Mouse (Mus musculus): ENCODE measurements around the gene Olfr631.
"Not testable (repeated sequence)": the region's sequence is repeated elsewhere in the genome, so short reads cannot be mapped to it uniquely, and the experiment has no call there.

The Olfr631 gene

GRCm38 (mm10) chr7:103928525-103928924, at the start of gene Olfr631:
TSS of gene Olfr631 (plus strand) at chr7:103928825.
- DNase-seq (ENCODE audit: low read depth, low spot score), result no peak

DNA sequence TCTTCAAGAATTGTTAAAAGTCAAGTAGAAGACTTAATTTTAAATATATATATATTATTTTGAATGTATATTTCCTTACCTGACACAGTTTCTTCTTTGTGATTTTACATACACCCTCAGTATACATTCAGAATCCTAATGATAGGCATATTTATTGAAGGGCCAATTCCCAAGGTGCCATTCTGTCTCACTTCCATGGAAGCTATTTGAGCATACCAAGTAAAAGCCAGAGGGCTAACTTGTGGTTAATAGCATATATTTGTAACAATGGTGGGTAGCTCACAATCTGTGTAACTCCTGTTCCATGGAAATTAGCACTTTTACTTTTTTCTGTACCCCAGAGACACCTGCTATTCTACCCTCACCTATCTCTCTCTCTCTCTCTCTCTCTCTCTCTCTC, 42.5 kb upstream of the Olfr631 start, which contains the start of gene Olfr66:
Olfr66 (minus strand) TSS at position 101 of the 400 bp plus-strand sequence.
- no peak for DNase-seq (ENCODE audit: low read depth, low spot score)

- DNase-seq (ENCODE audit: low read depth, low spot score), result no peak
Observed at GRCm38 (mm10) chr7:103894385-103894784, 34.2 kb upstream of the Olfr631 start, which contains the start of gene Olfr64. TSS of gene Olfr64 (minus strand) at chr7:103894485.

- no peak for DNase-seq (ENCODE audit: low read depth, low spot score)
Observed at GRCm38 (mm10) chr7:103903187-103903586, 25.4 kb upstream of the Olfr631 start, which contains the start of gene Olfr65. TSS of gene Olfr65 (plus strand) at chr7:103903487.

DNA sequence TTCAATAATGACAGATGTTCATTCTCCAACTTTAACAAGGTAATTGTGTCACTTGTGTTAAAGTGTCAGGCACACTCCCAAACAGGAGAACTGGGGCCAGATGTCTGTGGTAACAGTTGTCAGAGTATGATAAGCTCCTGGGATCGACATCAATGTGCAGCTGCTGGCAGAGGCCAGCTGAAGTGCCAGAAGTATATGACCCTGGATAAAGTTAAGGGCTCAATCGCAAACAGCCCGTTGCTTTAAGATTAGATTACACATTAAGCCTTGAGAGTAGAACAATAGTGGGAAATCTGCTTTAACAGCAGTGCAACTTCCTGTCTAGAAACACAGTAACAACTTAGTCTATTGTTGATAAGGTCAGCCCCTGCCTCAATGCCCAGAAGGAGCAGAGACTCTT, 18.6 kb upstream of the Olfr631 start:
- DNase-seq (ENCODE audit: low read depth, low spot score), result peak; percentile 8

DNA sequence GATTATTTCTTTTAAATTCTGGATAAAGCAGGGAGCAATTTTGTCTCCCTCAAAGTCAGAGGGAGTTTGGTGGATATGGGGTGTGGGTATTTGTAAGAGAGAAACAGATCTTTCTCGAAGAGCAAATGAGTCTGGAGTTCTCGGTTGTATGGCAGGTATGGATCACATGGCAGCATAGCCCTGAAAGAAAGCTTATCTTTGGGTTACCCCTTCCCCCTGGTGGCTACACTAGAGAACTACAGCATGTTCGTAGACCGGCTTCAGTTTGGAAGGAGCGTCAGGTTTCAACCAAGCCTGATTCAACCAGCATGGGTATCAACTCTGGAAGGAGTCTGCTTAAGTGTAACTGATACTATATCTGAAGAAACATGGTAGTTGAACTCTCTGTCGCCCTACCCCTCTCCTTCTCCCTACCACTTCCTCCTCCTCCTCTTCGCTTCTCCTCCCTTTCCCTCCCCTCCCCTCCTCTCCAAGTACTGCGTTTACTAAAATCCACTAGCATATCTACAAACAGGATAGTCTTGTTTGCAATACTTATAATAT, 15.6 kb upstream of the Olfr631 start:
- peak; percentile 9 for DNase-seq (ENCODE audit: low read depth, low spot score)

DNA sequence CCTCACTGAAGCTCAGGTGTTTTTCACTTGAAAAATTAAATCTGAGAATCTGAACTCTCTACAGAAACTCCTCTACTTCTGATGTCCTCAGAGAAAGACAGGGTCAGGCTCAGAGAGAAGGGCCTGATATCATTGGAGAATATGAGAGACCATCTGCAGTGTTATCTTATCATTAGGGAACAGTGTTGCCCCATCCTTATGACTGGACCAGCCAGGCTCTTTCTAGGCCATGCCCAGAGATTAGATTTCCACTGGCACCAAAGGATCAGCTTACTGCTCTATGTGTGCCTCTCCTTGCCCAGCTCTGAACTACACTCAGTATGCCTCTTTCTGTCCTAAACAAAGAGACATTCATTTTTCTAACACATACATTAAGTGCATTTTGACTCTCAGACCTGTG, 13.3 kb upstream of the Olfr631 start:
- DNase-seq (ENCODE audit: low read depth, low spot score), result no peak

DNA sequence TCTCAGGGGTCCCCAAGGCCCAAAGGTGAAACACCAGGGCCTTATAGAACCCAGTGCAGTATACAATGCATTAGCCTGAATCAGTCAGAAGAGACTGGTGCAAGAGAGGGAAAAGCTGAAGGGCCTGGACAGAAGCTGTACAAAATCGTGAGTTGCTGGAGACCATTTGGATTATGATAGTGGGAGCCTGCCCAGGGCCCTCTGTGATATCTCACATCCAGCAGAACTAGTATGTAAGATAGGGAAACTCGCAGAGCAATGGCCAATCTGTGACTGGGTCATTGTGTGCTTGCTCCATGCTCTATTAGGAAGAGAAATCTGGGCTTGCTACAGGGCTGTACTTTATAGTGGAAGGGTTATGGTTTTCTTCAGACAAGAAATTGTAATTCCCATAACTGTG, 5.6 kb downstream of the Olfr631 start, which contains the start of gene Olfr632:
Olfr632 (plus strand) TSS at position 84 of the 400 bp plus-strand sequence.
- DNase-seq (ENCODE audit: low read depth, low spot score), result no peak

DNA sequence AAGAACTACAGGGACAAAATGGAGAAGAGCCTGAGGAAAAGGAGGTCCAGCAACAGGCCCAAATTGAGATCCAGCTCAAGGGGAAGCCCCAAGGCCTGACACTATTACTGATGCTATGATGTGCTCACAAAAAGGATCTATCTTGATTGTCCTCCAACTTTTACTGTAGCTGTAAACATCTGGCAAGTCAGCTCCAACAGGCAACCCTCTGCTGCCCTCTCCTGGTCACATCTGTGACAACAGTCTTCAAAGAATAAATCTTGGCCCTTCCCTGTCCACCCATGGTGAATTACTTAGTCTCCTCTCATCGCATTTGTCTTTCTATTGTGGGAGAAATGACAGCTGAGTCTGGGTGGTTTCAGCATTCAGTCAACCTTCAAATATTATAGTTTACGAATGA, 14.1 kb downstream of the Olfr631 start:
- peak; percentile 37 for DNase-seq (ENCODE audit: low read depth, low spot score)

- DNase-seq (ENCODE audit: low read depth, low spot score), result no peak
Observed at GRCm38 (mm10) chr7:103944137-103944536, 15.5 kb downstream of the Olfr631 start, which contains the start of gene Olfr633. TSS of gene Olfr633 (plus strand) at chr7:103944437.

DNA sequence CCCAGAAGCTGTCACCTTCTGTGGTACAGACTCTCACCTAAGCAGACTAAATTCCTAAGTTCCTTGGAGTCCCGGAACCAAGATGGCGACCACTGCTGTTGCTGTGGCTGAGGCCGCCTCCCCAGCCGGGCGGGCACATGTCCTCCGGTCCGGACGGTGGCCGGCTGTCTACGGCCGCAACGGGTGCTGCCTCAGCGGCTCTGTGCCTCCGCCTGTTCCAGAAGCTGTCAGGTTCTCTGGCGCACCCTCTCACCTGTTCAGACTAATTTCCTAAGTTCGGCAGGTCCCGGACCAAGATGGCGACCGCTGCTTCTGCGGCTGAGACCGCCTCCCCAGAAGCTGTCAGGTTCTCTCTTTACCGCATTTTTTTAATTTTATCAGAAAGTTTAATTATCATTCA, 38.2 kb downstream of the Olfr631 start:
- not testable (repeated sequence) for DNase-seq (ENCODE audit: low read depth, low spot score)

- DNase-seq (ENCODE audit: low read depth, low spot score), result no peak
Observed at GRCm38 (mm10) chr7:103970852-103971251, 42.2 kb downstream of the Olfr631 start, which contains the start of gene Olfr635. TSS of gene Olfr635 (plus strand) at chr7:103971152.

DNA sequence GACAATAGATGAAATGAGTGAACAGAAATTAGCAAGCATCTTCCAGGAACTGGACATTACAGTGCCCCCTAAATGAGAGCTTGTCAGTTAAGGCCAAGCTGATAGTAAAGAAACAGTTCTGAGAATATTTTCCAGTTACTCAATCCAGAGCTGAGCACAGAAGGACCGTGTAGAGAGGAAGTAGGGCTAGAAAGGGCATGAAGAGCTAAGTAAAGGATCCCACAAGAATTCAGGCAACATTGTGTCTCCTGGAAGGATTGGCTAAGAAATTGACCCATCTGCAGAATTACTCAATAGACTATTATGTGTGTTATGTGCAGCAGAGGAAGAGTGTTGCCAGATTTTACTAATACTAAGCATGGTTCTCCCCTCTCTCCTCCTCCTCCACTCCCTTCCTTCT, 43.2 kb downstream of the Olfr631 start:
- DNase-seq (ENCODE audit: low read depth, low spot score), result no peak
